Mouse (Mus musculus): ENCODE data around the gene Gpr155. TPM values are rescaled to one million over a fixed set of nuclear protein-coding genes. Genes with fewer than 3 reads are reported as not detected.

Gene Gpr155
- polyA plus RNA-seq, 1 experiment, result 9.9 TPM

DNA sequence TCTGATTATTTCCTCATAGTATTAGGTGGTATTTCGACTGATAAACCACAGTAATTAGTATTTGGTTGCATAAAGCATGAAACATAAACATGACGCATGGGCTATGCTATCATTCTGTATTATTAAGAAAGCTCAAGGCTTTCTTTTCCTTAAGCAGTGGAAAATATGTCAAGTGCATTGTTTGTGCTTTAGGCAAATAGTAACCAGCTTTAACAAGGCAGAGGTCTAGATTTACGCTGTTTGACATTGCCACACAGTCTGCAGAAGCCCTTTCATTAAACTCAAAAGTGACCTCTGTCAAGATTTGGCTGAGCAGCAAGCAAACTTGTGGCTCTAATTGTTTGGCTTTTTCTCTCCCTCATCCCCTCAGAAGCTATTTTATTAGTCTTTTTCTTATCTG, 50.4 kb downstream of the Gpr155 start:
- Histone ChIP-seq H3K27ac (ENCODE audit: insufficient read depth, low read depth, low read length) (no peak overlapping the region), H3K36me3 (ENCODE audit: control insufficient read depth, insufficient read depth, low read length) (no peaks in the 10 kb centered on the region), H3K27me3 (ENCODE audit: control insufficient read depth, insufficient read depth, low read length) (no peaks in the 10 kb centered on the region), H3K4me1 (ENCODE audit: control insufficient read depth, insufficient read depth, insufficient read length, low read length) (no peaks in the 10 kb centered on the region), H3K4me3 (ENCODE audit: low read depth, low read length) (no peak overlapping the region)
- whole genome bisulfite sequencing, result 86% methylated on average over 3 of the region's 3 CpGs
- TF ChIP-seq CTCF (IDR thresholded peaks at IDR 0.05; ENCODE audit: extremely low read depth, insufficient read length, insufficient replicate concordance, low read depth, low read length), result no peak

- H3K27me3 ChIP-seq (ENCODE audit: control insufficient read depth, insufficient read depth, low read length), result no peaks in the 10 kb centered on the region
- no peak overlapping the region for H3K4me3 ChIP-seq (ENCODE audit: low read depth, low read length)
- TF ChIP-seq POLR2A (IDR thresholded peaks at IDR 0.05; ENCODE audit: low read depth, low read length) (no peak), CTCF (IDR thresholded peaks at IDR 0.05; ENCODE audit: extremely low read depth, insufficient read length, insufficient replicate concordance, low read depth, low read length) (no peak)
- H3K27ac ChIP-seq (ENCODE audit: insufficient read depth, low read depth, low read length), result no peak overlapping the region
- WGBS, result 67% methylated on average over 5 of the region's 5 CpGs
- H3K4me1 ChIP-seq (ENCODE audit: control insufficient read depth, insufficient read depth, insufficient read length, low read length), result no peaks in the 10 kb centered on the region
- no peaks in the 10 kb centered on the region for H3K36me3 ChIP-seq (ENCODE audit: control insufficient read depth, insufficient read depth, low read length)
Measured at GRCm38 (mm10) chr2:73325871-73326270, 60.5 kb downstream of the Gpr155 start.

GRCm38 (mm10) chr2:73322991-73323390, 63.4 kb downstream of the Gpr155 start:
- no peak overlapping the region for H3K4me3 ChIP-seq (ENCODE audit: low read depth, low read length)
- H3K36me3 ChIP-seq (ENCODE audit: control insufficient read depth, insufficient read depth, low read length), result peaks cover 4% of the 10 kb centered on the region
- no peaks in the 10 kb centered on the region for H3K27me3 ChIP-seq (ENCODE audit: control insufficient read depth, insufficient read depth, low read length)
- TF ChIP-seq POLR2A (IDR thresholded peaks at IDR 0.05; ENCODE audit: low read depth, low read length) (no peak), CTCF (IDR thresholded peaks at IDR 0.05; ENCODE audit: extremely low read depth, insufficient read length, insufficient replicate concordance, low read depth, low read length) (no peak)
- H3K27ac ChIP-seq (ENCODE audit: insufficient read depth, low read depth, low read length), result no peak overlapping the region
- WGBS, result 73% methylated on average over 12 of the region's 12 CpGs
- H3K4me1 ChIP-seq (ENCODE audit: control insufficient read depth, insufficient read depth, insufficient read length, low read length), result no peaks in the 10 kb centered on the region

DNA sequence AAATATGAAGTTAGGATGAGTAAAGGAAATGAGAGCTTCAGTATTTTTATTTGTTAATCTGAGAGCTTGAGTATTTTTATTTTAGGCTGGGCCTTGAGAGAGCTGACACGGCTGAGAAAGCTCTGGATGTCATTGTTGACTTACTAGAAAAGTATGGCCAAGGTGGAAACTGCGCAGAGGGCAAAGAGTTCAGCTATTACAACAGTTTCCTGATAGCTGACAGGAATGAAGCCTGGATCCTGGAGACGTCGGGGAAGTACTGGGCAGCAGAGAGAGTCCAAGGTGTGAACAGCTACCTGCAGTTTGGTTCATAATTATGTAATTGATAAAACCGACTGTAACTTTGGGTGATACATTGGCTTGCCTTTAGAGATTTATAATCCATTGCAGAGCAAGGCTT, 67.2 kb downstream of the Gpr155 start:
- TF ChIP-seq POLR2A (IDR thresholded peaks at IDR 0.05; ENCODE audit: low read depth, low read length), result no peak
- no peak for TF ChIP-seq CTCF (IDR thresholded peaks at IDR 0.05; ENCODE audit: extremely low read depth, insufficient read length, insufficient replicate concordance, low read depth, low read length)
- H3K4me1 ChIP-seq (ENCODE audit: control insufficient read depth, insufficient read depth, insufficient read length, low read length), result no peaks in the 10 kb centered on the region
- H3K4me3 ChIP-seq (ENCODE audit: low read depth, low read length), result no peak overlapping the region
- H3K27ac ChIP-seq (ENCODE audit: insufficient read depth, low read depth, low read length), result no peak overlapping the region
- no peaks in the 10 kb centered on the region for H3K27me3 ChIP-seq (ENCODE audit: control insufficient read depth, insufficient read depth, low read length)
- peaks cover 4% of the 10 kb centered on the region for H3K36me3 ChIP-seq (ENCODE audit: control insufficient read depth, insufficient read depth, low read length)
- 65% methylated on average over 5 of the region's 5 CpGs for WGBS

GRCm38 (mm10) chr2:73317426-73317825, 68.9 kb downstream of the Gpr155 start:
- TF ChIP-seq POLR2A (IDR thresholded peaks at IDR 0.05; ENCODE audit: low read depth, low read length) (no peak), CTCF (IDR thresholded peaks at IDR 0.05; ENCODE audit: extremely low read depth, insufficient read length, insufficient replicate concordance, low read depth, low read length) (no peak)
- WGBS, result 96% methylated on average over 9 of the region's 9 CpGs
- no peak overlapping the region for H3K27ac ChIP-seq (ENCODE audit: insufficient read depth, low read depth, low read length)

GRCm38 (mm10) chr2:73314311-73314710, 72.1 kb downstream of the Gpr155 start:
- Histone ChIP-seq H3K4me1 (ENCODE audit: control insufficient read depth, insufficient read depth, insufficient read length, low read length) (no peaks in the 10 kb centered on the region), H3K27me3 (ENCODE audit: control insufficient read depth, insufficient read depth, low read length) (no peaks in the 10 kb centered on the region), H3K4me3 (ENCODE audit: low read depth, low read length) (no peak overlapping the region), H3K27ac (ENCODE audit: insufficient read depth, low read depth, low read length) (no peak overlapping the region), H3K36me3 (ENCODE audit: control insufficient read depth, insufficient read depth, low read length) (peaks cover 11% of the 10 kb centered on the region)
- 89% methylated on average over 3 of the region's 3 CpGs for WGBS
- TF ChIP-seq CTCF (IDR thresholded peaks at IDR 0.05; ENCODE audit: extremely low read depth, insufficient read length, insufficient replicate concordance, low read depth, low read length) (no peak), POLR2A (IDR thresholded peaks at IDR 0.05; ENCODE audit: low read depth, low read length) (no peak)

More at GRCm38 (mm10) chr2:73317426-73317825, 68.9 kb downstream of the Gpr155 start:
- peaks cover 4% of the 10 kb centered on the region for H3K36me3 ChIP-seq (ENCODE audit: control insufficient read depth, insufficient read depth, low read length)
- no peaks in the 10 kb centered on the region for H3K4me1 ChIP-seq (ENCODE audit: control insufficient read depth, insufficient read depth, insufficient read length, low read length)
- no peaks in the 10 kb centered on the region for H3K27me3 ChIP-seq (ENCODE audit: control insufficient read depth, insufficient read depth, low read length)
- H3K4me3 ChIP-seq (ENCODE audit: low read depth, low read length), result no peak overlapping the region

- TF ChIP-seq CTCF (IDR thresholded peaks at IDR 0.05; ENCODE audit: extremely low read depth, insufficient read length, insufficient replicate concordance, low read depth, low read length) (no peak), POLR2A (IDR thresholded peaks at IDR 0.05; ENCODE audit: low read depth, low read length) (no peak)
- Histone ChIP-seq H3K4me3 (ENCODE audit: low read depth, low read length) (peak overlapping the region; percentile 61), H3K4me1 (ENCODE audit: control insufficient read depth, insufficient read depth, insufficient read length, low read length) (no peaks in the 10 kb centered on the region), H3K27me3 (ENCODE audit: control insufficient read depth, insufficient read depth, low read length) (no peaks in the 10 kb centered on the region), H3K27ac (ENCODE audit: insufficient read depth, low read depth, low read length) (peak overlapping the region; percentile 23), H3K36me3 (ENCODE audit: control insufficient read depth, insufficient read depth, low read length) (peaks cover 12% of the 10 kb centered on the region)
- 12% methylated on average over 14 of the region's 14 CpGs for WGBS
Measured at GRCm38 (mm10) chr2:73313117-73313501, 73.3 kb downstream of the Gpr155 start.

Measured in small intestine, adult 2 months (tissue).